Mouse (Mus musculus) cerebellum, adult 11 months (tissue): ENCODE results near the gene Trappc11.

Source experiments
- DNase-seq: peaks from one replicate; pipeline ENCODE4 v3.0.0; 2022

The Trappc11 gene

DNA sequence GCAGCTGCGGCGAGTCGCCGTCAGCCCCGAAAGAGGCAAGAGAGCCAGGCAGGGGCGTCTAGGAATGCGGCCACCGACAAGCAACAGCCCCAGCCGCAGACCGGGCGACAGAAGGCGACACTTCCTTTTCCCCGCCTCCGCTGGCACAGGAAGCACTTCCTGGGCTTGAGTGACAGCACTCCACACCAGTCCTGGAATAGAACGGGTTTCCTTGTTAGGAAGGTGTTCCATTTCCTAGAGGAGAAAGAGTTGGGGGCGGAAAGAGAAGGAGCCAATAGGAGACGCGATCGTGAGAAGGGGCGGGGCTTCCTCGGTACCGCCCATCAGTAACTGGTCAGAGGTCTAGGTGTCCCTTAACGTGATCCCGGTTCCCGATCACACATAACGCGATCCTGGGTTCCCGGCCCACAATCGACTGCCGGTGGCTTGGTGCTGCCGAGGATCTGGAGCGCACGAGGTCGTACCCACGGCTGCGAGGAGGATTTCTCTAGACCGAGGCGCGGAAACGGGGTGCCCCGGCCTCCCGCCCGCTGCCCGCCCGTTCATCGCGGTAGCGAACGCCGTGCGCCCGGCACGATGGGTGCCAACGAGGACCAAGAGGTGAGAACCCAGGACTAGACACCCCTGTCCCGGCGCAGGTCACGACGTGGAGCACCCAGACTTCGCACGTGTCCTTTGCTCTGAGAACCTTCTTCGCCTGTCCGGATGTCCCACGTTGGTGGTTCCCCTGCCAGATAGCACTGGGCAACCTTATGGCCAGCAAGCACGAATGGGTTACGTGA lies at the start of gene Trappc11, which contains the start of gene Rwdd4a:
Gene Trappc11, minus strand, starts transcription at position 127 of the 782 bp plus-strand sequence.
Gene Rwdd4a, plus strand, starts transcription at position 321 of the 782 bp plus-strand sequence.
- peak; percentile 95 for DNase-seq

DNA sequence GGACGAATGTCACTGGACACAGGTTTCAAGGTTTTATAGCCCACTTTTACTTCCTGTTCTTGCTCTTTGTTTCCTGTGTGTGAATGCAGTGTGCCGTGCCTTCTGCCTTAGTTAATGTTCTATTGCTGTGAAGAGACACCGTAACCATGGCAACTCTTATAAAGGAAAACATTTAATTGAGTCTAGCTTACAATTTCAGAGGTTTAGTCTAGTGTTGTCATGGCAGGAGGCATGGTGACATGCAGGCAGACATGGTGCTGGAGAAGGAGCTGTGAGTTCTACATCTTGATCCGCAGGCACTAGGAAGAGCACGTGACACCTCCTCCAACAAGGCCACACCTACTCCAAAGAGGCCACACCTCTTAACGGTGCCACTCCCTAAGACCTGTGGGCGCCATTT lies 48.2 kb upstream of the Trappc11 start:
- DNase-seq, result no peak

DNA sequence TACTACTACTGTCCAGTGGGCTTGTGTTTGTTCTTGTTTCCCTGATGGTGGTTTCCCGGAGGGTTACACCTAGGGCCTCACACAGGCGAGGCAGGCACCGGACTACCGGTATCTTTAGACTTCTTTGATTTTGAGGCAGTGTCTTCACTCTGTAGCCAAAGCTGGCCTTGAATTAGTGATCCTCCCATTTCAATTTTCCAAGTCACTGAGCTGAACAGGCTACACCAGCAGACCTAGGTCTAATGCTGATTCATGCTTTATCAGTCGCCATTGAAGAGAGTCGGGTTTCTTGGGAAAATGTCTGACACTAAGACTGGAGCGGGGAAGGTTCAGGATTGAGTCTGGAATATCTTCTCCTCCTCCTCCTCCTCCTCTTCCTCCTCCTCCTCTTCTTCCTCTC lies 40.2 kb upstream of the Trappc11 start:
- no peak for DNase-seq

DNA sequence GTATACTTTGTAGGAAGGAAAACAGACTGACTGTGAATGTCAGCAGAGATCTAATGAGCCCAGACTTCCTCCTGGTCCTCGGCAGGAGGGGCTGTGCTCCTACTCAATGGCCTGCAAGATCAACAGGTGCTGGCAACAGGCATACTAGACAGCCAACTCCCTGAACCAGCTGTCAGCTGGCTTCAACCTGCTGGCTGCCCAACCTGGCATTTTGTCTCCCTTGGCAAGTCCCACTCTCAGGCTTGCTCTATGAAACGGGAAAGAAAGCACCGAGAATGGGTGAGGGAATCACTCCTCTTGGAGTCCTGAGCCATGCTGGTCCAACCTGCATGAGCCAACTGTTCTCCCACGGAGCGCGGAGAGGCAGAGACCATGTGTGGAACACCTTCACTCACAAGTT lies 36.9 kb upstream of the Trappc11 start:
- no peak for DNase-seq

DNA sequence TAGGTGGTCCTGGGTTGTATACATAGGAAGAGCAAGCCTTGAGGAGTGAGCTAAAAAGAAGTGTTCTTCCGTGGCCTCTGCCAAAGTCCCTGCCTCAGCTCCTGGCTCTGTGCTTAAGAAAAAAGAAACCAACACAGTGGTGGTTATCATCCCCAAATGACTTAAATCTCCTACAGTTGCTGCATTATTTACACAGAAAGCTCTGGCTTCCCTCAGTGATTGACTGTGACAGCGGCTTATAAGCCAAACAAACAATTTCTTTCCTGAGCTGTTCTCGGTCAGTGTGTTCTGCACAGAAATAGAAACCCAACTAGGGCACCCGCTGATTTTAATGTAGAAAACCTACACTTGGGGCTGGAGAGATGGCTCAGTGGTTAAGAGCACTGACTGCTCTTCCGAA lies 34.8 kb upstream of the Trappc11 start:
- no peak for DNase-seq

DNA sequence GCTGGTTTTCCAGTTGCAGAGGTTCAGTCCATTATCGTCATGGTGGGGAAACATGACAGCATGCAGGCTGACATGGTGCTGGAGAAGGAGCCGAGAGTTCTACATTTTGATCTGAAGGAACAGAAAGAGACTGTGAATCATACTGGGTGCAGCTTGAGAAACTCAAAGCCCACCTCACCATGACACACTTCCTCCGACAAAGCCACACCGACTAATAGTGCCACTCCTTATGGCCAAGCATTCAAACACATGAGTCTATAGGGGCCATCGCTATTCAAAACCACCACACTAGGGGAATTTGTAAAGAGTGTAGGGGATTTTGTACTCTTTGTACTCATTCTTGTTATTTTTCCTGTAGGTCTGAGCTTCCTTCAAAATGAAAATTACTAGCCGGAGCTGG lies 33.3 kb upstream of the Trappc11 start:
- DNase-seq, result no peak

DNA sequence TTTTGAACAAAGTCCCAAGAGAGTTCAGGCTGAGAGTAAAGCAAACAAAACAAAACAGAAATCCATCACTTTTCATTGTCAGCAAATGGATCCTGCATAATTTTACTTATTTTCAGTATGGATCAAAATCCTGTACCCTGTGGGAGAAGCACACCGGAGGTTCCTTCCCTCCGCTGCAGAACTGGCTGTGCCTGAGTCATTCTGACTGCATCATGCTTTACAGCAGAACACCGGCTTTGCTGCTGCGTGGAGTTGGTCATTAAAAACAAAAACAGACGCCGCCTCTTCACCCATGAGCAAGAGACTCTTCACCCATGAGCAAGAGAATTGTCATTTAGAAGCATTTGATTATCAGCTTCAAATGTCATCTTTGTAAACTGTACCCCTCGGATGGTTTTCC lies 27.5 kb upstream of the Trappc11 start:
- no peak for DNase-seq

DNA sequence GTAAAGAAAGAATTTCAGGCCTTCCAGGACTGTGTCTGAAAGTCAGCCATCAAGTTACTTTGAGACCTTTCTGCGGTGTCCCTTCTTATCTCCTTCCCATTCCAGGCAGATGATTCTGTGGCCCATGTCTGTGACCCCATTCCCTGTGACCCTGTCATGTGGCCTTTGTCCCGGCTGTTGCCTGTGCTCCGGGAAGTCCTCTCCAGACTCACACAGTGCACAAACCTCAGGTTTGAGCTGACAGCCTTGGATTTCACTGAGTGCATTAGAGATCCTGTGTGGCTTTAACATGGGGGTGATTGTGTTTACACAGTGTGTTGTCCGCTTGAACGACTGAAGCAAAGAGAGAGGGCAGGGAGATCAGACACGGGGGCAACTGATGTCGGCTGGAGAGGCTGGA lies 25.0 kb upstream of the Trappc11 start:
- no peak for DNase-seq

DNA sequence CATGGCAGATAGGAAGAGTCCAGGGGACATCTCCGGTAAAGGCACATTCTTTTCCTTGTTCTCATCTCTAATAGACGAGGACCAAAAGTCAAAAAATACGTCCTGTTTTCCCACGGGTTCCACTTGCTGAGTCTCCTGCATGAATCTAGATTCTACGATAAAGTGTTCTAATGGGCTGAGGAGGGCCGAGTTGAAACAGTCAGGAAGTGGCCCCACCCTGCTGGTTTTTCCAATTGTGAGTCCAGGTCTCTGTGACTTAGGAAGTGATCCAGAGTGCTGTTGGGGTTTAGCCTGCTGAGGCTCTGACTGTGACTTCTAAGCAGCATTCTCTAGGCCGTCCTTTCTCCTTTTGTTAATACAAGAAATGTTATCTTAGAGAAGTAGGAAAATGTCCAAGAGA lies 23.2 kb upstream of the Trappc11 start:
- DNase-seq, result no peak

DNA sequence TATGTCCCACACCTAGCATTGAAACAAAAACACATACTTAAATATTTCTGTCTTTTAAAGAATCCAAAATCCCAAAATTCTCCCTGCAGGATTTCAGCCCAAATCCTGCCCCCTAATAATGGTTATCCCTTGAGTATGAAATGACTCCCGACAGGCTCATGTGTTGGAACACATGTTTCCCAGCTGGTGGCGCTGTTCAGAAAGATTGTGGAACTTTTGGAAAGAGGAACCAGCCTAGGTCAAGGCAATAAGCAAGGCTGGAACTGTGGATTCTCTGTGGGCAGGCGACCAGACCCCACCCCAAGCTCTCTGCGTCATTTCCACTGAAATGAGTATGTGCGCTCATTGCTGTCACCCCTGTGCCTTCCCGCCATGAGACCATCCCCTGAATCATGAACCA lies 20.3 kb upstream of the Trappc11 start:
- no peak for DNase-seq

DNA sequence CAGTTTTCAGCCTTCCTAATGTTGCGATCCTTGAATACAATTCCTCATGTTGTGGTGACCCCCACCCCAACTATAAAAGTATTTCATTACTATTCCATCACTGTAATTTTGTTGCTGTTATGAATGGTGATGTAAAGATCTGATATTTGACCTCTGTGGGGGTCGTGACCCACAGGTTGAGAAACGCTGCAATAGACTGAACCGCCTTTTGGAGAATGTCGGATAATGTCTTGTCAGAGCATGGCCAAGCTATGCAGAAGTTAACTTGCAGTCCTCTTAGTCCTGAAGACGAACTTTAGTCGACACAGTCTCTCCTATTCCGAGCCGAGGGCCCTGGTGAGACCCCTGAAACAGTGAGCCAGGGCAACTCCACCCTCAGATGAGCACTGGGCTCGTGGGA lies 13.8 kb upstream of the Trappc11 start:
- no peak for DNase-seq

DNA sequence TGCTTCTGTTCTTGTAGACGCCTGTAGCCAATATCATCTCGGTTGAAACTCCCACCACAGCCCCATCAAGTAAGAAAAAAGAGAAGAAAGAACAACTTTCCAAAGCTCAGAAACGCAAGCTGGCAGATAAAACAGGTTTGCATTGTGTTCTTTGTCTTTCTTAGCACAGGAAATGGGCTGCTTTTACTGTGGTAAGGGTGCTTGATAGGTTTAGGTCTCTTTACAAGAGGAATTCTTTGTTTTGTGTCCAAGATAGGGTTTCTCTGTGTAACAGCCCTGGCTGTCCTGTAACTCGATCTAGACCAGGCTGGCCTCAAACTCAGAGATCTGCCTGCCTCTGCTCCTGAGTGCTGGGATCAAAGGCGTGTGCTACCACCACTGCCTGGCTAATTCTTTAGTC lies 10.8 kb upstream of the Trappc11 start:
- no peak for DNase-seq

DNA sequence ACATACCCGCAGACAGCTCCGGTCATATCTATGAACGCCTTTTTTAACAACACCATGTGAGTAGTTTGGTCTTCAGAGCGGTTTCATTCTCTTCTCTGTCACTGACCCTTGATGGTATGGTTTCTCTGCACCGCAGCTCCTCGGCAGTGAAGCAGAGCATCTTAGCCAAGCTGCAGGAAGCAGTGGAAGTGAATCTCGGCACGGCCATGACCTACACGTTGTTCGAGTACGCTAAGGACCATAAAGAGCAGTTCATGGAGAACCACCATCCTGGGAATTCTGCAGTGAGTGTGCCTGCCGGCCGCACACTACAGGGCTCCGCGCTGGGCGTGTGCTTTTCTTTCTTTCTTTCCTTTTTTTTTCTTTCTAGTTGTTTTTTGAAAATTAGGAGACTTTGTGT lies 9.5 kb upstream of the Trappc11 start:
- DNase-seq, result no peak

DNA sequence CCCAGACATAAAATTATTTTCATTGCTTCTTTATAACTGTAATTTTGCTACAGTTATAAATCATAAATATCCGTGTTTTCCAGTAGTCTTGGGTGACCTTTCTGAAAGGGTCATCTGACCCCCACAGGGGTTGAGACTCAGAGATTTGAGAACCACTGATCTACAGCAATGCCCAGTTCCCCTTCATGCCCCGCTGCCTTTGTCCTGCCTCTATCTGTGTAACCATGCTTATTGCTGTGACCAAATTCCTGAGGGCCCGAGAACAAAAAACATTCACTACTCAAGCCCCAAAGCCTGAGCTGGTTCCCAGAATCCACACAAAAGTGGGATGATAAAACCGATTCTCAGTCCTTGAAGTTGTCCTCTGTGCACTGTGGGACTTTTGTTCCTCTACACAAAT lies 5.1 kb upstream of the Trappc11 start:
- no peak for DNase-seq

DNA sequence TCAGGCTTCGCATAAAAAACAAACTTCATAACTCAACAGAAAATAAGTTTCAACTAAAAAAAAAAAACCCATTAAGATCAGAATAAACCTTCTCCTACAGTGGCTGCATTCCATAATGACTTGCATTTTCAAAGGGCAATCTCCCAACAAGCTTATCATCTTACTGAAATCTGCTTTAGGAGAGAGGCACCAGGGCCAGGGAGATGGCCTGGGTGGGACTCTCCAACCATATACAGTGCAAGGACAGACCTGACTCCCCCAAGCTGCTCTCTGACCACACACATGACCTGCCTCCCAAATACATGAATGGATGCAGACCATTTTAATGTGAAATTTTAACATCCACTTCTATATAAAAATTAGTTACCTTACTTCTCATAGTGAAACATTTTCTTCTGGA lies 5.2 kb downstream of the Trappc11 start:
- no peak for DNase-seq

DNA sequence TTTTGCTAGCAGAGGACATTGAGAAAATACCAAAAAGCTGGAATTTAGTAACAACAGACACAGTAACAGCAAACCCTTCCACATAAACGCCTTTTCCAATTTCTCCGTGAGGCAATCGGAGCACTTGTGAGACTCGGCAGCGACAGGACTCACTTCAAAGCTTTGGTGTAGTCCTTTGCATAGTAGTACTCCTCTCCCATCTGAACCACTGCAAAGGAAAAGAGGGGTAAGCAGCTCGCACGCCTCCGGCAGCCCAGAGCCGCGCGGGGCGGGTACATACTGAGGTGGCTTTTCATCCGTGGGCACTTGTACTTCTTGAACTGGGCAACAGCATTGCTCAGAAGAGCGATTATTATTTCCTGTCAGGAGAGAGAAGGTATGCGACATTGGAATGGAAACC lies 19.7 kb downstream of the Trappc11 start:
- no peak for DNase-seq

DNA sequence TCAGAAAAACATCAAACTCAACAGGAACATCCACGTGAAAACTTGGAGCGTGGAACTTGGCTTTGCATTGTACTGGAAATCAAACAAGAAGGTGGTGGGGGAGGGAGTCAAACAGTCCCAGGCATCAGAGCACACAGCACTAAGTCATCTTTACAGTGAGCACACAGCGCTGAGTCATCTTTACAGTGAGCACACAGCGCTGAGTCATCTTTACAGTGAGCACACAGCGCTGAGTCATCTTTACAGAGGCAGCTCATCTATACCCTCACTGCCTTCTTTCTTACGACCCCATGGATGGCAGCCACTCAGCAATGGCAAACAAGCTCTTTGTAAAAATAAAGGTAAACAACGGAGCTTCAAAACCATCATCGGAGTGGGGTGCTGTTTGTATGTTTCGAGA lies 22.3 kb downstream of the Trappc11 start:
- no peak for DNase-seq

DNA sequence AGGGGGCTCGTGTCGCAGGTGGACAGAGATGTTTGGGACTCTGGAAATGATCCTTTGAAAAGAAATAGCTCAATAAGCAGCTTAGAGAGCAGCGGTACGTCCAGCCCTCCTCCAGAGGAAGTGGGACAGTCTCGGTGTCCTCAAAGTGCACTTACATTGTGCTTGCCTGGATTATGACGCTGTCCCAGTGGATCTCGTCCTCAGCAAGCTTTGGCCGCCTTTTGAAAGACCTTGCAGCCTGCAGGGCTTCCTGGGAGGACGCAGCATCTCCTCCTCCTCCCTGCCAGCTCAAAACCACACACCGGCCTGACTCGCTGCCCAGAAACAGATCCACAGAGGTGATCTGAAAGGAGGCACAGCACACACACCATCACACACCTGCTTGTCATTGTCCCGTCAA lies 27.8 kb downstream of the Trappc11 start:
- no peak for DNase-seq

DNA sequence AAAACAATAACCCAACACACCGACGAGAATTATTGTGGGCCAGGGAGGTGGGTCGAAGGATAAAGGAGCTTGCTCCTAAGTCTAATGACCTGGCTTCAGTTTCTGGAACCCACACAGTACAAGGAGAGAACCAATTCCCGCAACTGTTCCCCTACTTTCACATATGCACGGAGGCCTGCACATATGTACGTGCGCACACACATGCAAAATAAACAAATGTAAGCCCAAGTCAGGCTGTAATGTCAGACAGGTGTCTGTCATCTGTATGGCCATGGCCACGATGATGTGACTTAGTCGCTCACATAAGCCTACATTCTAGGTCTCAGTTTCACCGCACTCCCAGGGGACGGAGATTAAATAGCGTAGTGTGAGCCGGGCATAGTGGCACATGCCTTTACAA lies 30.7 kb downstream of the Trappc11 start:
- no peak for DNase-seq

DNA sequence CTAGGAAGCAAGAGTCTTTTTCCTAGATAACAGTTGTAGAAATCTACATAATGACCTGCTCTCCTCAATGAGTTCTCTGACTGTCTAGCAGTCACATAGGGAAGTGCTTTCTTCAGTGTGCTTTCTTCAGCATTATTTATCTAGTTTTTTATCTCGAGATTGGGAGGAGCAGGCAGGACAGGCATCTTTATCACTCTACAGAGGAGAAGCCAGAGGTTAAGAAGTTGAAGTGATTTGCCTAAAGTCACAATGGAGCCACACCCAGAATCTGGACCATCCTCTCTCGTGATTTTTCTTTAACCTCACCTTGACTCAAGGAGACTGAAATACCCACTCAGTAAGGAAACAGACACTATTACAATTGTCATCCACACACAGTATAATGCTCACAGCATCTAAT lies 31.3 kb downstream of the Trappc11 start:
- DNase-seq, result no peak

DNA sequence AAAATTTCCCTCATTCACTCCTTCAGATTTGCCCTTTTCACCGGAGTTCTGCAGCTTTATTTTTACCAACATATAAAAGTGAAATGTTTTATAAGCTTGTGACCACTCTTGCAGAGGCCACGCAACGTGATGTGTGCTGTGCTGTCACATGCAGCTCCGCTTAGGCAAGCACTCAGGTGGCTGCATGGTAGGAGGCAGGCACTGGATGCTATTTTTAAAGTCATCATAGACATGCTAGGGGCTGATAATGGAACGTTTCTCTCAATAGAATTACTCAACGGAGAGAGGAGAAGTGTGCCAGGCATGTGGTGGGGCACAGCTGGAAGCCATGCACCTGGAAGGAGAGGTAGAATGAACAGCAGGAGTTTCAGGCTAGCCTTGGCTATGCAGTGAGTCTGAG lies 37.8 kb downstream of the Trappc11 start:
- no peak for DNase-seq

DNA sequence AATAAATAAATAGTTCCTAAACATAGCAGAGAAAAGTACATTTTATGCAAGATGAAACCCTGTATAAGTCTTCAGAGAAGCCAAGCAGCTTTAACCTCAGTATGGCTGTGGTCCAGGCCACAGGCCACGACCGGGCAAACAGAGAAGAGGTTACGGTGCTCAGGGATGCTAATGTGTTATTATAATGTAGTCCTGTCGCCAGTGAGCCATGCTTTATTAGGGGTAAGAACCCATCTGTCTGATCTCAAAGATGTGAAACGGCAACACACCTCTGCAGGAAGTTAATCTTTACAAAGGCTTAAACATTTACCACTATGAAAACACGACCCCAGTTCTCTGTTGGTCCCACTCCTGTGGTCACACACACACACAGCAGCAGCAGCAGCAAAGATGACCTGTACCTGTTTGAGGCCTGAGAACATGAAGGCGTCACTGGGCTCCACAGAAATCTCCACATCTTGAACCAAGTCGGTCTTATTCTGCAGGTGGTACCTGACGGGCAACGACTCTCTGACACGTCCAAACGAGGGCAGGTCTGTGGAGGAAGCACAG lies 38.6 kb downstream of the Trappc11 start:
- no peak for DNase-seq

DNA sequence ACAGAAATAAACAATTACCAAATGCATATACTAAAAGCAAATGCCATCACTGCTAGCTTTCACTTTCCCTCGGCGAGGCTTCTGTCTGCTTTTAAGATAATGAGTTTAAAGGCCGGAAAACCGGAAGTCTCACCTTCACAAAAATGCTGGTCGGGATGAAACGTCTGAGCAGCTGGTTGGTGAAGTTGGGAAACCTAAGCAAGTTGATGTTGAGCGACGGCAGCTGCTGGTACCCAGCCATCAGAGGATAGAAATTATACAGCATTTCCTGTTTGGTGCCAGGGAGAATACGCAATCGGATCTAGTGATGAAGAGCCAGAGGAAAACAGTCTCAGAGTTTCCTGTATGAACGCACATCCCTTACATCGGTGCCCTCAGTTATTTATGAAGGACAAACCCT lies 40.2 kb downstream of the Trappc11 start:
- no peak for DNase-seq

DNA sequence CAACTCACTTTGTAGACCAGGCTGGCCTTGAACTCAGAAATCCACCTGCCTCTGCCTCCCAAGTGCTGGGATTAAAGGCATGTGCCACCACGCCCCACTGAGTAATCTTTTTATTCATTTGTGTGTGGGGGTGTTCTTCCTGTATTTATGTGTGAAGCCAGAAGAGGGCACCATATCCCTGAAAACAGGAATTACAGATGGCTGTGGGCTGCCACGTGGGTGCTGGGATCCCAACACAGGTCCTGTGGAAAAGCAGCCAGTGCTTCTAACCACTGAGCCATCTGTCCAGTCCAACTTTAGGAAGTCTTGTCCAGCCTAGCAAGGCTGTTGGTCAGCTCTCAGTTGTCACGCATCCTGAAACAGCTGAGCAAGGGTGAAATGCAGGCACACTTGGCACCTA lies 46.0 kb downstream of the Trappc11 start:
- DNase-seq, result no peak
